Mouse (Mus musculus) megakaryocyte, embryonic 14.5 days (primary cell): ENCODE data around the gene Heatr6. TPM values are rescaled to one million over a fixed set of nuclear protein-coding genes. Genes with fewer than 3 reads are reported as not detected.

Experiments used
- H3K27me3 ChIP-seq: replicated peaks from 2 replicates; pipeline ENCODE3; 2012; ENCODE audit warnings: inconsistent platforms
- H3K36me3 ChIP-seq: replicated peaks from 2 replicates; pipeline ENCODE3; 2012; ENCODE audit warnings: low read length, inconsistent platforms, mixed read lengths
- H3K4me1 ChIP-seq: 2 replicates; pipeline ENCODE4 v1.6.1; 2012; ENCODE audit warnings: inconsistent platforms
- H3K4me3 ChIP-seq: replicated peaks from 2 replicates; pipeline ENCODE3; 2012; ENCODE audit warnings: moderate library complexity, mild to moderate bottlenecking, inconsistent platforms
- H3K9me3 ChIP-seq: 2 replicates; pipeline ENCODE4 v1.6.1; 2012; ENCODE audit warnings: inconsistent platforms
- FLI1 ChIP-seq: IDR thresholded peaks from 2 replicates; pipeline ENCODE4 v1.6.1; 2012; ENCODE audit warnings: low read length, inconsistent platforms, mixed read lengths
- GATA1 ChIP-seq: IDR thresholded peaks from 3 replicates; pipeline ENCODE4 v1.6.1; 2012; ENCODE audit warnings: mixed read lengths, low read length, inconsistent platforms, borderline replicate concordance
- polyA plus RNA-seq: library from polyadenylated mRNA; stranded (reverse); fragments of >175 nt; gene quantifications from 2 replicates; pipeline ENCODE4 v1.2.3, GENCODE M21; 2012; ENCODE audit warnings: low replicate concordance; ENCODE audit not compliant: insufficient read depth

Heatr6 gene
- 3.5 and 4.0 TPM in 2 replicates for polyA plus RNA-seq

- Histone ChIP-seq H3K9me3 (peaks cover 22% of the 10 kb centered on the region), H3K36me3 (peaks cover 35% of the 10 kb centered on the region), H3K27me3 (peaks cover 9% of the 10 kb centered on the region), H3K4me3 (peak within 1 kb of the TSS; percentile 99), H3K4me1 (peaks cover 14% of the 10 kb centered on the region)
- TF ChIP-seq FLI1 (no peak), GATA1 (no peak)
Observed at GRCm38 (mm10) chr11:83753581-83754181, at the start of gene Heatr6. Gene Heatr6, plus strand, starts transcription at chr11:83753696.

GRCm38 (mm10) chr11:83703705-83704104 lies 49.8 kb upstream of the Heatr6 start, which contains the start of gene Wfdc17:
Gene Wfdc17, plus strand, starts transcription at chr11:83703991.
- Histone ChIP-seq H3K27me3 (peaks cover 38% of the 10 kb centered on the region), H3K9me3 (no peaks in the 10 kb centered on the region), H3K4me1 (peaks cover 33% of the 10 kb centered on the region), H3K36me3 (no peaks in the 10 kb centered on the region), H3K4me3 (no peak within 1 kb of the TSS)
- TF ChIP-seq FLI1 (no peak), GATA1 (no peak)

GRCm38 (mm10) chr11:83708715-83709114 lies 44.8 kb upstream of the Heatr6 start, which contains the start of gene Wfdc18:
Gene Wfdc18, plus strand, starts transcription at chr11:83709015.
- TF ChIP-seq FLI1 = no peak
- TF ChIP-seq GATA1 = no peak
- H3K4me3 ChIP-seq = no peak within 1 kb of the TSS
- H3K9me3 ChIP-seq = no peaks in the 10 kb centered on the region
- H3K27me3 ChIP-seq = peaks cover 44% of the 10 kb centered on the region
- H3K4me1 ChIP-seq = peaks cover 6% of the 10 kb centered on the region
- H3K36me3 ChIP-seq = no peaks in the 10 kb centered on the region

- H3K4me1 ChIP-seq = no peaks in the 10 kb centered on the region
- H3K9me3 ChIP-seq = no peaks in the 10 kb centered on the region
- no peaks in the 10 kb centered on the region for H3K36me3 ChIP-seq
- TF ChIP-seq GATA1 = no peak
- no peak for TF ChIP-seq FLI1
- H3K27me3 ChIP-seq = peaks cover 39% of the 10 kb centered on the region
- H3K4me3 ChIP-seq = no peak overlapping the region
Observed at GRCm38 (mm10) chr11:83709683-83710082, 43.8 kb upstream of the Heatr6 start.

- Histone ChIP-seq H3K4me1 (no peaks in the 10 kb centered on the region), H3K36me3 (no peaks in the 10 kb centered on the region), H3K27me3 (peaks cover 34% of the 10 kb centered on the region), H3K9me3 (no peaks in the 10 kb centered on the region), H3K4me3 (no peak overlapping the region)
- TF ChIP-seq FLI1 (no peak), GATA1 (no peak)
Observed at GRCm38 (mm10) chr11:83712671-83713070, 40.8 kb upstream of the Heatr6 start.

GRCm38 (mm10) chr11:83713925-83714324 lies 39.6 kb upstream of the Heatr6 start:
- TF ChIP-seq GATA1 (no peak), FLI1 (no peak)
- peaks cover 33% of the 10 kb centered on the region for H3K27me3 ChIP-seq

GRCm38 (mm10) chr11:83717042-83717665 lies 36.3 kb upstream of the Heatr6 start:
- Histone ChIP-seq H3K4me3 (no peak overlapping the region), H3K4me1 (no peaks in the 10 kb centered on the region), H3K27me3 (peaks cover 23% of the 10 kb centered on the region), H3K36me3 (no peaks in the 10 kb centered on the region), H3K9me3 (no peaks in the 10 kb centered on the region)
- TF ChIP-seq GATA1 (no peak), FLI1 (no peak)

More at GRCm38 (mm10) chr11:83713925-83714324, 39.6 kb upstream of the Heatr6 start:
- H3K36me3 ChIP-seq = no peaks in the 10 kb centered on the region
- H3K4me3 ChIP-seq = no peak overlapping the region
- H3K4me1 ChIP-seq = no peaks in the 10 kb centered on the region
- no peaks in the 10 kb centered on the region for H3K9me3 ChIP-seq

GRCm38 (mm10) chr11:83720766-83721165 lies 32.7 kb upstream of the Heatr6 start:
- no peaks in the 10 kb centered on the region for H3K9me3 ChIP-seq
- no peak overlapping the region for H3K4me3 ChIP-seq
- peaks cover 11% of the 10 kb centered on the region for H3K27me3 ChIP-seq
- no peaks in the 10 kb centered on the region for H3K36me3 ChIP-seq
- H3K4me1 ChIP-seq = no peaks in the 10 kb centered on the region
- no peak for TF ChIP-seq GATA1

- TF ChIP-seq FLI1 (no peak), GATA1 (no peak)
- no peaks in the 10 kb centered on the region for H3K4me1 ChIP-seq
- H3K36me3 ChIP-seq = no peaks in the 10 kb centered on the region
- H3K27me3 ChIP-seq = peaks cover 11% of the 10 kb centered on the region
- H3K9me3 ChIP-seq = peaks cover 9% of the 10 kb centered on the region
- H3K4me3 ChIP-seq = no peak overlapping the region
Observed at GRCm38 (mm10) chr11:83728757-83729432, 24.6 kb upstream of the Heatr6 start.

GRCm38 (mm10) chr11:83731116-83731515 lies 22.4 kb upstream of the Heatr6 start:
- TF ChIP-seq GATA1 (no peak), FLI1 (no peak)
- Histone ChIP-seq H3K9me3 (peaks cover 13% of the 10 kb centered on the region), H3K27me3 (peaks cover 18% of the 10 kb centered on the region), H3K4me1 (peaks cover 5% of the 10 kb centered on the region; the same call in 1 of the 2 replicates), H3K36me3 (no peaks in the 10 kb centered on the region), H3K4me3 (no peak overlapping the region)
